Comparison of ENCODE assay signal across 8 mouse cellular contexts in the genomic region with DNA sequence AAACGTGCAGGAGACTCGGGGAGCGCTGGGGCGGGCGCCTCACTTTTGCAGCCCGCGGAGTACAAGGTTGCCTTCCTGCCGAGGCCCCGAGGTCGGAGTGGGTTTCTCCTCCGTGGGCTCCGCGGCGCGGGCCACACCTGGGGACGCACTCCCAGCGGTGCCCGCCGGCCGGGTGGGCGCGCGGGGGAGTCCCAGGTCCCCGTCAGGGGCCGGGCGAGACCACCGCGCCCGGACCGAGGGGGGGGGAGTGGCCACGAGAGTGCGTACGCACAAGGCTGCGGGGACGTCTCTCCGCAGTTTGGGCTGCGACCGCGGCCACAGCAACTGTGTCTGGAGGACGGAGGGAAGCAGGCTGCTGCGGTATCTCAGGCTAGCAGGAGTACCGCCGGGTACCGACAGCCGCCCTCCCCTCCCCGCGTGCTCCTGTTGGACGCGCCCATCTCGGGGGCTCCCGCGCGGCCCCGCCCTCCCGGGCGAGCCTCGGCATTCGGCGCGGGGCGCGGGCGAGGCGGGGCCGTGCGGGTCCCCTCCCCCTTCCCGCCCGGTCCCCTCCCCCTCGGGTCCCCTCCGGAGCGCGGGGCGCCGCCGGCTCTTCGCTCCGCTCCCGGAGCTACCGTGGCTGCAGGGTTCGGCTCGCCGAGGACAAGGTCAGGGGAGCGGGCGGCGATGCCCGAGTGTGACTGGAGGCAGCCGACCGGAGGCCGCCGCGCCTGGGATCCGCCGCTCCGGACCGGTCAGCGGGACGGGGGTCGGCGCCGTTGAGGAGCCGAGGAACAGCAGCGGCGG. TPM values are rescaled to one million over a fixed set of nuclear protein-coding genes. Genes with fewer than 3 reads are reported as not detected.
DNase-seq lines count a peak whose midpoint lies in the region; ATAC-seq lines count a peak whose summit lies in the region.

A gene (plus strand): TSS at position 559 of the 786 bp plus-strand sequence.

- DNase-seq in adrenal gland, adult 2 months: peak; percentile 92
- peak; percentile 97 for DNase-seq in embryo, embryonic 11 days
- DNase-seq in gastrocnemius, postnatal 25 days: peak; percentile 88
- DNase-seq in left cerebral cortex, postnatal 4 days: peak; percentile 90
- peak; percentile 99 for DNase-seq in midbrain, embryonic 11.5 days (ENCODE audit: low spot score, missing footprints)
- peak; percentile 87 for DNase-seq in right cerebral cortex, postnatal 4 days
- DNase-seq in yolk sac, embryonic 10.5 days (ENCODE audit: low spot score): peak; percentile 89

- intact Hi-C loops in left cerebral cortex, postnatal 4 days (cut with DNase I): loop anchor here (5.0 kb wide), 1 partner anchor 123 kb away; no protein-coding TSS in a partner anchor

- H3K27me3 ChIP-seq in intestine, embryonic 15.5 days (replicated peaks): no peaks in the 10 kb centered on the region
- H3K27me3 ChIP-seq in midbrain, embryonic 11.5 days (ENCODE audit: control insufficient read depth, insufficient read depth, low read length): no peaks in the 10 kb centered on the region

- peak within 1 kb of the TSS; percentile 98 for H3K4me3 ChIP-seq in intestine, embryonic 15.5 days (replicated peaks)
- H3K4me3 ChIP-seq in midbrain, embryonic 11.5 days (ENCODE audit: low read depth, low read length): peak within 1 kb of the TSS; percentile 92

- H3K27ac ChIP-seq in intestine, embryonic 15.5 days: peak within 1 kb of the TSS; percentile 98
- H3K27ac ChIP-seq in midbrain, embryonic 11.5 days (ENCODE audit: low read depth, low read length): peak within 1 kb of the TSS; percentile 96

- WGBS in intestine, embryonic 15.5 days: under 1% methylated on average over 93 of the region's 103 CpGs
- WGBS in midbrain, embryonic 11.5 days: under 1% methylated on average over 87 of the region's 103 CpGs

- peaks cover 4% of the 10 kb centered on the region; the same call in 1 of the 2 replicates for H3K4me1 ChIP-seq in intestine, embryonic 15.5 days (replicated peaks)
- H3K4me1 ChIP-seq in midbrain, embryonic 11.5 days (ENCODE audit: control insufficient read depth, insufficient read depth, low read length): peaks cover 11% of the 10 kb centered on the region

- peak within 1 kb of the TSS; percentile 98 for H3K4me2 ChIP-seq in intestine, embryonic 15.5 days (replicated peaks)
- H3K4me2 ChIP-seq in midbrain, embryonic 11.5 days: peak within 1 kb of the TSS; percentile 100

- peak within 1 kb of the TSS; percentile 93 for H3K9ac ChIP-seq in intestine, embryonic 15.5 days
- peak within 1 kb of the TSS; percentile 93 for H3K9ac ChIP-seq in midbrain, embryonic 11.5 days (ENCODE audit: low read length)

- no peaks in the 10 kb centered on the region for H3K36me3 ChIP-seq in intestine, embryonic 15.5 days
- H3K36me3 ChIP-seq in midbrain, embryonic 11.5 days (ENCODE audit: control insufficient read depth, insufficient read depth, low read length): no peaks in the 10 kb centered on the region

- H3K9me3 ChIP-seq in intestine, embryonic 15.5 days: no peaks in the 10 kb centered on the region
- H3K9me3 ChIP-seq in midbrain, embryonic 11.5 days (ENCODE audit: control insufficient read depth, low read length): no peaks in the 10 kb centered on the region

- peak; percentile 94 for ATAC-seq in intestine, embryonic 15.5 days
- ATAC-seq in midbrain, embryonic 11.5 days (ENCODE audit: low FRiP score): peak; percentile 91

RNA-seq across cellular contexts. Expression of the gene that starts here (rescaled TPM):
- total RNA-seq in adrenal gland, adult 2 months (2021): 10 to 100 TPM; 23.4 to 24.4 TPM
- polyA plus RNA-seq in adrenal gland, adult 2 months (2012; rRNA removed): 5.7 and 6.0 TPM in 2 replicates
- total RNA-seq in gastrocnemius, postnatal 25 days (2021): 1 to 10 TPM; 7.2 to 7.5 TPM
- 4.1 and 4.6 TPM in 2 replicates for polyA plus RNA-seq in intestine, embryonic 15.5 days (2015; fragmentation: Nextera tagmentation; extraction: Ambion mirVana)
- 10 to 100 TPM; 79.5 to 86.2 TPM for total RNA-seq in left cerebral cortex, postnatal 4 days (2021)
- polyA plus RNA-seq in midbrain, embryonic 11.5 days (2014; fragmentation: Nextera tagmentation; extraction: Ambion mirVana): 5.6 and 6.4 TPM in 2 replicates

Comparison
In these comparisons a context has a peak if more than half of its experiments do, and no peak if none do; other contexts are left out.
1. Peak in every context shown above with its lines: DNase-seq, ATAC-seq, H3K4me3 ChIP-seq and H3K27ac ChIP-seq.